Mouse (Mus musculus) adrenal gland, postnatal 25 days (tissue): ENCODE measurements around the gene Popdc2. TPM values are rescaled to one million over a fixed set of nuclear protein-coding genes. Genes with fewer than 3 reads are reported as not detected.
"Not testable (repeated sequence)": the region's sequence is repeated elsewhere in the genome, so short reads cannot be mapped to it uniquely, and the experiment has no call there.

Source experiments
- DNase-seq: peaks from one replicate; pipeline ENCODE4 v3.0.0; 2021; ENCODE audit warnings: mixed read lengths
- long read RNA-seq: library from polyadenylated mRNA; stranded (forward); transcript quantifications from one replicate; pipeline ENCODE4 v2.0.0, GENCODE M21; 2021
- total RNA-seq: library from RNA; stranded (reverse); gene quantifications from 2 replicates; pipeline ENCODE4 v1.2.3, GENCODE M21; 2021

Gene Popdc2
- 1.5 TPM in 2 replicates for total RNA-seq
- long read RNA-seq, partial matches to known transcripts = 1 of 3 reads
- long read RNA-seq, other reads (novel, unspliced or antisense) = 0 of 3 reads

DNA sequence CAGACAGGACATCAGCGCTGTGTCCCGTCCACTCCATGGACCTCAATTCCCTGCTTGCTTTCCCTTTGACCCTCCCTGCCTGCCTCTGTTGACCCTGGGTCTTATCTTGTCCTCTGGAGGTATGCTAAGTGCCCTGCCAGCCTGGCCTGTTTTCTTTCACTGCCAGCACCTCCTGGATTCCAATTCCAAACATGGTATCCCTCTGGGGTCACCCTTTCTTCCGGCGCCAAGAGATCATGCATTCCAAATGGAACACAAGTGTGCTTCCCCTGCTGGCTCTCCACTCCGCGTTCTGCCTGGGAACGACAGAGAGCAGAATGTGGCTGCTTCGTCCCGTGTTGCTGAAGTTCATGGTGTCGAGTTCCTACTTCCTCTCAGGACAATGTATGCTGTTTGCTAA lies at the start of gene Popdc2:
Popdc2 (plus strand) TSS at position 277 of the 400 bp plus-strand sequence.
- DNase-seq = no peak

DNA sequence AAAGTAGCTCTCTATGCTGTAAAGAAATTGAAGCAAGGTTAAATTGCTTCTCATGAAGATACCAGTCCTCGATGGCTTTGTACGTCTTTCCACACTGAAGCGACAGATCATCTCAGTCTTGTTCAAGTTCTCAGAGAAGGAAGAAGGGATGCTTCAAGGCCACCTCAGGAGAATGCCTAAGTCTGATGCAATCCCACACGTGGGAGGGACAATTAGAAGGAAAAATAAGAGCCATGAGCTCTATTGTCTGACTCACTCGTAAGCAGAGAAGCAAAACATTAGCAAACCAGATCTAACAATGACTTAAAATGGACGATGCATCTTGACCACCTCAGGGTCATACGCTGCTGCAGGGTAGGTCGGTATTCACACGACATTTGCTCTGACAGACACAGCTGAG lies 43.5 kb upstream of the Popdc2 start:
- no peak for DNase-seq

DNA sequence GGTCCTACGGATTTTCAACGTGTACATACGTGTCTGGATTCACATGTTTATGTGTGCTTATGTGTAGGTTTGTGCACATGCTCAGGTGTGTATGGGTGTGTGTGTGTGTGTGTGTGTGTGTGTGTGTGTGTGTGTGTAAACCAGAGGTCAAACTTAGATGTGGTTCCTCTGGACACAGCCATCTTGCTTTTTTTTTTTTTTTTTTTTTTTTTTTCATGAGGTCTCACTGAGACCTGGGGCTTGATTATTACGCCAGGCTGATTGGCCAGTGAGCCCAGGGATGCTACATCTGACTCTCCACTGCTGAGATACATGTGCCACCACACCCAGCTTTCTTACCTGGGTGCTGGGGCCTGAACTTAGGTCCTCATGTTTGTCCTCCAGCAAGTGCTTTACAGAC lies 42.9 kb upstream of the Popdc2 start:
- no peak for DNase-seq

DNA sequence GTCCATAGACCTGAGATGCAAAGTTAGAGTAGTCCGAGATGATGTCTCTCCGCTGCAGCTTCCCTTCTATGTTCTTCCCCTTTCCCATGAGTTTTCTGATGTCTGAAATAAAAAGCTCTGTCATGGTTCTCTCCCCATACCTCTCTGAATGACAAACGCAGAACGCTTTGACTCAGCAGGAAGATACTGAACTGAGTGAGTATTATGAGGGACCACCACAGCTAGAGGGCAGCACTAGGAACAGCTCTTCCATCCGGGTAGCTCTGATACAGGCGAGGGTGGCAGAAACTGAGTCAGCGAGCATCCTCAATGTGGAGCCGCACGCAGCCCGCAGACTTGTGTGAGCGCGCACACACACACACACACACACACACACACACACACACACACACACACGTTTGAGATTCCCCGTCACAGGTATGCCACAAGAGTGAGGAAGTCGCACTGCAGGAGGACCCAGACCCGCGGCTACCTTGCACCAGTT lies 40.5 kb upstream of the Popdc2 start:
- DNase-seq = peak; percentile 37

DNA sequence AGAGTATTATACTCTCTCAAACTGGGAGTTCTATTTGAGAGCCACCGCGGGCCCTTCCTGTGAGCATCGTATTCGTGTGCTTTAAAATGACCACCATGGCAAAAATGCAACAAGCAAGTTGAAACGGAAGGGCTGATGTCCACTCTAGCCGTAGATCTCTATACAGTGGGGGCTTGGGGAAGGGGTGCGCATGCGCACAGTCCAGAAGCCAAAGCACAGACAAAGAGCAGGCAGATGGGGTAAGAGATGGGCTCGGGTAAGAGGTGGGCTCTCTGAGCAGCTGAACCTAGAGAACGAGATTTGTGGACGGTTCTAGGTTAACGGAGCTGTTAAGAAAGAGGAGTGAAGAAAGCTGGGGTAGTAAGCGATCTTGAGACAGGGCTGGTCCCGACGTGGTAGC lies 37.7 kb upstream of the Popdc2 start:
- no peak for DNase-seq

DNA sequence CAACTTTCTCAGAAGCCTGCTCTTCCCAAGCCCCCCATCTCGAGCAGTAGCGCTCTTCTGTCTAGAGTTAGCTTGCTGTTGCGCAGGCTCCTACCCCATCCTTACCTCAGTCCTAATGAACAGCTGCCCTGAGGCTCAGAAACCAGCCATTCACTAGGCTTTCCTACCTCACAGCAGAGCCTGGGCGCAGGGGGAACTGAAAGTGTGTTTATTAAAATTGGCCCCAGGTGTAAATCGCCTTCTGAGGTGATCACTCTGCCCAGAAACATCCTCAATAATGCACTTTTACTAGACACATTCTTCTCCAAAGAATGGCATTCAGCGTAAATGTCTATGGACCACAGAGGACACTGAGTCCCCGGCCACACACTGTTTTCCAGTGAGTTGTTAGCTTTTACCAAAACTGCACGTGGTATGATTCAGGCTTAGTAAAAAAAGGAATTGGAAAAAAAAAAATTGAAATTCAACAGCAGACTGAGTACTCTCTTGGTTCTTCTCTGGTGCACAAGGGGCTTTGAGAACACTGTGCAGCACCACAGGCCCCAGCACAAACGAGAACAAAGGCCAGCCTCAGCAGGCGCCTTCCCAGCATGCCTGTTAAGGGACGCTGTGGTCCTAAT lies 35.1 kb upstream of the Popdc2 start:
- no peak for DNase-seq

DNA sequence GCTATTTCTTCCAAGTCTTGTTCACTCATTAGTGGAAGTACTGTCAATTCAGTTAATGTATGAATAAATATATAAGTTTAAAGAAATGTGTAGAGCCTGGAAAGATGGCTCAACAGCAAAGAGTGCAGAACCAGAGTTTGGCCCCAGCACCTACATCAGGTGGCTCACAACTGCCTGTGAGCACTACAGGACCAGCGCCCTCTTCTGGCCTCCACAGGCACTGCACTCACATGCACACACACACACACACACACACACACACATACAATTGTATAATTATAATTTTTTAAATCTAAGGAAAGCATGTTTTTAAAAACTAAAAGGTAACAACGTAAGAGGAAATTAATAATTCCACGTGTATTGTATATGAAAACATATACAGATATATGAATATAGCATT lies 32.7 kb upstream of the Popdc2 start:
- DNase-seq = no peak

DNA sequence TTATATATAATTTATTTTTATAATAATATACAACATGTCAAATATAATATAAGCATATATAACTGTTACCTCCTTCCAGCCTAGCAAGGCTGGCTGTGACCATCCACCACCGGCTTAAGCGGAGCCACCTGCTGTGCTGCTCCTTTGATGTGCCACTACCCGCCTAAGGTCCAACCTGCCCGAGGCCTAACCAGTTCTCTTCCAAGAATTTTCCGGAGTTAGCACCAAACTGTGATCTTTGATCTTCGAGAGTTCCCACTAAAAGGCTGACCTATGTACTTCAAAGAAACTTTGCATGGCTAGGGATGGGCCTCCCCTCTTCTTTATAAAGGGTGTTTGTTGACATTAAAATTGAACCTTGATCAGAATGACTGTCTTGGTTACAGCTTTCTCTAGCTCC lies 27.6 kb upstream of the Popdc2 start:
- DNase-seq = no peak

DNA sequence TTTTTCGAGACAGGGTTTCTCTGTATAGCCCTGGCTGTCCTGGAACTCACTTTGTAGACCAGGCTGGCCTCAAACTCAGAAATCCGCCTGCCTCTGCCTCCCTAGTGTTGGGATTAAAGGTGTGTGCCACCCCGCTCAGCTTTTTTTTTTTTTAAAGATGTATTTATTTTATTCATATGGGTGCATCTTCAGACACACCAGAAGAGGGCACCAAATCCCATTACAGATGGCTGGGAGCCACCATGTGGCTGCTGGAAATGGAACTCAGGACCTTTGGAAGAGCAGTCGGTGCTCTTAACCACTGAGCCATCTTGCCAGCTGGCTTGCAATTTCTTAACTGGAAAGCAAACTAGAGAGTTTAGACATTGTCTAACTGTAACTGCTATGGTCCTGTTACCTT lies 23.9 kb upstream of the Popdc2 start:
- DNase-seq = not testable (repeated sequence)

DNA sequence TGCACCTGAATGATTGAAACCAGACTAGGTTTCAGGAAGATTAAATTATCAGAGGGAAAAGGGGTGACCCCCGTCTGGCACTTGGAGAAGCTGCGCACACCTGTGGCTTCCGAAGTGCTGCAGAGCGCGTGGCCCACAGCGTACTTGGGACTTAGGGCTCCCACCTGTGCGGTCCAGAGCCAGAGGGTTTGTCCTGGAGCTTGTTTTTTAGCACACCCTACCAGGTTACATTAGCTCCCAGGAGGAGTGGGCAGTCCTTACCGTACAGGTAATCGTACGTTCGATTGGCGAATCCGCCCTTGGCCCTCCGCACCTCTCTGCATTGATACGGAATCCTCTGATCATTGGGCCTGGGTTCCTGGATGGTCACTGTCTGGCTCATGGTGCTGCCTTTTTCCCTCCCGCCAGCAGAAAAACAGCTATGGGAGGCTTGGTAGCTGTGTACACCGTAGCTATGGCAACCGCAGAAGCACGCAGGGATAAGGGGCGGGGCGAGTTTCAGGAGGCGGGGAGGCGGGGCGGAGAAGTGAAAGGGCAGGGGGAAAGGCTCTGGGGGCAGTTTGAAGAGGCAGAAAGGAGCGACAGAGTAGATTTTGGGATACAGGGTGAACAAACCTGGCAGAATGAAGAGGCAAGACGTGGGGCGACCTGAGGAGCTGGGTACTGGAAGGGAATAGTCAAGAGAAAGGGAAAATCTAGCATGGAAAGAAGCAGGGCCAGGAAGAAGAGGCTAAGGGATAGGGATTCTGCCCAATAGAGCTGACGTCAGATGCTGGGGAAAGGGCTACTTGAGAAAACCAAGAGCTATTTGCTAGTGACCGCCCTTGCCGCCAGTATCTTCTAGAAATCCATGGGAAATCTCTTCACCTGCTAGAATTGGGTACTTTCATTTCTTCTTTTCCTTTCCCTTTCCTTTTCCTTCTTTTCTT lies 20.3 kb upstream of the Popdc2 start, which contains the start of gene Maats1:
Maats1 (minus strand) TSS at position 748 of the 929 bp plus-strand sequence.
- peak; percentile 77 for DNase-seq

DNA sequence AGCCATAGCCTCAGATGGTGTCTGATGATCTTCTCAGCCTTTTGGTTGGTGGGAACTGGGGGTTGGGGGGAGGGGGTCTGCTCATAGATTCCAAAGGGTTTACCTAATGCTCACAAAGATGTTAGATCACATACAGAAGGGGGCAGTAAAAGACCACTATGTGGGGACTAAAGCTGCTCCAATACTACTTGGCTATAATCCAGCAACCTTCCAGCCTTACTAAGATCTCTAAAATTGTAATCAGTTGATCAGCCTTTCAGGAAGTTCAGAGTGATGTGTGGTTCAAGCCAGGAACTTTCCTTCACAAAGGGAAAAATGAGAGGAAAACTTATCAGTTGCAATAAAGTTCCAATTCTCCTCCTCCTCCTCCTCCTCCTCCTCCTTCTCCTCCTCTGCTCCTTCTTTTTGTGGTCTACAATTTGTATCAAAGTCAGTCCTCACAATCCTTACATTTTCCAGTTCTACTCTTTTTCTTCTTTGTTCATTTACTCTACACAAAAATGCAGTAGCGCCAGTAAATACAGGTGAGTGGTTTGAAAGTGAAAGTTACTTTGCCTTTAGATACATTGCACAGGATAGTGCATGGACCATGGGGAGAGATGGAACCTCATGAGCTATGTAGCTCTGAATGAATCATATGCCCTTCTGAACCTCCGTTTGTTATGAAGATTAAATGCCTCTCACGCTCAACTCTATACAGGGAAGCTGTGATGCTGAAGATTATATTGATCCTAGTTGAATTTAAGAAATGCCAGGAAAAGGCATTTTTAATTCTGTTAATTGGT lies 16.9 kb upstream of the Popdc2 start:
- DNase-seq = no peak

DNA sequence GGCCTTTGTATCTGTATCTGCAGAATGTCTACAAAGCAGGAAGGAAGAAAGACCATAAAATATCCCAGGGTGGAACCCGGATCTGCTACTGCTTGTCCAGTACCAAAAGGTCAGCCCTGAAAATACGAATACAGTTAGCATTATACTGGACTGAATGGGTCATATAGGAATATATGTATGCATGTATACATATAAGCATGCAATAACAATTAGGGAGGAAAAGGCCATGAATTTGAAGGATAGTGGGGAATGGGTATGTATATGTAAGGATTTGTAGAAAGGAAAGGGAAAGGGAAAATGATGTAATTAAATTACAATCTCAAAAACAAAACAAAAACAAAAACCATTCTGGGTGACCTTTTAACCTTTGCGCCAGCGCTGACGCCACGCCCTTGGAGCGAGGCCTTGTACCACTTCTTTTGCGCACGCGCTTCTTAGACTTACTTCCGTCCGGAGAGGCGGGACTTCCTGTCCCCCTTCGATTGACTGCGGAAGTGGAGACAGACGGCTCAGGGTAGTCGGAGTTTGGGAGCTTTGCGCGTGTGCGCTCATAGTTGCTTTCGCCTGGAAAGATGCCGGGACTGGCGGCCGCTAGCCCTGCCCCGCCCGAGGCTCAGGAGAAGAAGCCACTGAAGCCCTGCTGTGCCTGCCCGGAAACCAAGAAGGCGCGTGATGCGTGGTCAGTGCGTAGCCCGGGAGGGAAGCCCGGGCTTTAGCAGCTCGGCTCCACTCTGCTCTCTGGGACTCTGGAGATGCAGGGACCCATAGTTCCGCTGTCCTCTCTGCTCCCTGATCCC lies 15.3 kb upstream of the Popdc2 start, which contains the start of the genes Cox17 and Gm21987:
Cox17 (plus strand) TSS at position 463 of the 797 bp plus-strand sequence.
Gm21987 (plus strand) TSS at position 512 of the 797 bp plus-strand sequence.
- DNase-seq = peak; percentile 89

DNA sequence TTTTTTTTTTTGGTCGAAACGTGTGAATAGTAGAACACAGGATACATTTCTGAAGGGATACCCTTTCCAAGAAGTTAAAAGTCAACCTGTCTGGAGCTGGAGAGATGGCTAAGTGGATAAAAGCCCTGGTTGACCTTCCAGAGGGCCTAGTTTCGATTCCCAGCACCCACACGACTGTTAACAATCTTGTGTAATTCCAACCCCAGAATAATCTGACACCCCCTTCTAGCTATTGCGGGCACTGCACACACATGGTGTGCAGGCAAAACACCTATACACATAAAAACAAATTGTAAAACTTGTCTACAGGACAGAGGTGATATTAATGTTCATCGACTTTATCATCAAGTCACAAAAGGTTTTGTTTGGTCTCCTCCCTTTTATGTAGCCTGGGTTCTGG lies 14.4 kb upstream of the Popdc2 start:
- DNase-seq = no peak

DNA sequence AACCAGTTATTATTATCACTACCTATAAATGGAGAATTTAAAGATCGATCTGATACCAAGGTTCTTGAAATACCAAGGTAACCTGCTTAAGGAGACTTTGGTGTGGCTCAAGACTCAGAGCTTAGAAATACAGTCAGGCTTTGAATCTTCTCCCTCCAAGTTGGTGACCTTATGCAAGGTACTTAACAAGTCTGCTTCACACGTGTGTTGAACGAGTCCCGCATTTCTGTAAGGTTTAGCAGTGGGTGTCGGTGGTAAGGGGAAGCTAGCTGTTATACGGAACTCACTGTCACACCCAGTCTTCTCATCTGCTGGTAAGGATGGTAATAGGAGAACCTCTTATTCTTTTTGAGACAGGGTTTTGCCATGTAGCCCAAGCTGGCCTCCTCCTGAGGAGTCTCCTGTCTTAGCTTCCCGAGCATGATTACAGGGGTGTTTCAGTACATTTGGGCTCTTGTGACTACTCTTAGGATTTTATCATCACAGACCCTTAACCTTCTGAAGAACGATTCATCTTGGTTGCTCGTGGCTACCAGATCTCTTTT lies 13.7 kb upstream of the Popdc2 start:
- DNase-seq = no peak

DNA sequence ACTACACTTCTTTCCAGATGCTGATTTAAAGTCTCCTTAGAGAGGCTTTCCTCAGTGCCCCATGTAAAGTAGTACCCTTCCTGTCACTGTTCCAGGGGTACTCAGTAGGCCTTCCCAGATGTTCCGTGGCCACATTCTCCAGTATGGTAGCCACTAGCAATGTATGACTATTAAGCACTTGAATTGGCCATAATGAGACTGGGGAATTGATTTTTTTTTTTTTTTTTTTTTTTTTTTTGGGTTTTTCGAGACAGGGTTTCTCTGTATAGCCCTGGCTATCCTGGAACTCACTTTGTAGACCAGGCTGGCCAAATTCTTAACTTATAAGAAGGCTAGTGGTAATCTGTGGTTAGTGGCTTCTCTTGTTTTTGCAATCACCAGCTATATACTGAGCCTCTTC lies 12.1 kb upstream of the Popdc2 start:
- DNase-seq = no peak

DNA sequence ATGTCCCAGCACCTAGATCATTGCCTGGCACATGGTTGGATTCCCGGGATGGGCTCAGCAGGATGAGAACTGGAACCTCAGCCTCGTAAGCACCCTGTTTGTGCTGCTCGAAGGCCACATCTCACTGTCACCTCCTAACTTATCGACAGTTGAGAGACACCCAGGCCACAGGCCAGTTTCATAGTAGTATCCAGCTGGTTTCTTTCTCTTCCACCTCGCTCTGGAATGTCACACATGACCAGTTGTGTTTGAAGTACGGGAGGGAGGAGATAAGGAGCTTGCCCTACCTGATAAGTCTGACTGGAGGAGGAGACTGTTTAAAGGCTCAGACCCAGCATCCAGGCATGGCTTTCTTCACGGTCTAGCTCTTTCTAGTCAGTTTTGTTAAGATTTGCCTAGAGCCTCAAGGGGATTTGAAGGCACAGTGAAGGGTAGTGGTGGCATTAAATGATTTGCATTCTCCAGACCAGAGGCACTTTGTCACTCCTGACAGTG lies 11.6 kb upstream of the Popdc2 start:
- no peak for DNase-seq

DNA sequence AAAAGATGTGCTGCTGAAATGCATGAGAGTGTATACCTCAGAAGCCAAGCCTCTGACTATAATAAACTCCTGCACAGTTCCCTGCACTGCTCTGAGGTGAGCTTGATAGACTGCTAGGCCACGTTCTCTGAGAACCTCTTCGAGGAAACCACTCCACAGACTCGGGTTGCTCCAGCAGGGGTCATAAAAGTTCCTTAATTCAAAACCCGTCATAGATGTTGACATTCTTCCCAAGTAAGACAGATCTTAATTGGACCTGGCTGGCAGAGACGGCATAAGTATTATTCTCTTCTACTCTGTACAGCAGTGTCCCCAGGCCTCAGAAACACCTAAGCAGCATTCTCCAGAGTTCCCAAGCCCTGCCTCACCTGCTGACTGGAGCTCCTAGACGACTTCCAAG lies 11.1 kb upstream of the Popdc2 start:
- DNase-seq = no peak

DNA sequence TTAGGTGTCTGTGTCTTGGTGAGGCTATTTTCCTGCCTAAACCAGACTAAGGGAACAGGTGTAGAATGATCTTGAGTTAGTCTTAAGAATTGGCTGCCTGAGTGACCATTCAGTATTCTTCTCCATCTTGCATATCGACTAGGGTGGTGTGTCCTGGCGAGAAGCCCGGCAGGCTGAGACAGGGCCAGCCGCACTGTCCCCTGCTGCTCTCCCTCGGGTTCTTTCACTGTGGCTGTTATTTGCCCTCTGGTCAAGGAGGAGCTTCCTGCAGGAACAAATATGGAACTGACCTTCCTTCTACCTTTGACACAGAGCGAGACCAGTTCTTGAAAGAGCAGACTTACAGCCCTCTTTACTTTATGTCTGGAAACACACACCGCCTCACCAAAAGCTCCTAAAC lies 10.0 kb upstream of the Popdc2 start:
- peak; percentile 45 for DNase-seq

DNA sequence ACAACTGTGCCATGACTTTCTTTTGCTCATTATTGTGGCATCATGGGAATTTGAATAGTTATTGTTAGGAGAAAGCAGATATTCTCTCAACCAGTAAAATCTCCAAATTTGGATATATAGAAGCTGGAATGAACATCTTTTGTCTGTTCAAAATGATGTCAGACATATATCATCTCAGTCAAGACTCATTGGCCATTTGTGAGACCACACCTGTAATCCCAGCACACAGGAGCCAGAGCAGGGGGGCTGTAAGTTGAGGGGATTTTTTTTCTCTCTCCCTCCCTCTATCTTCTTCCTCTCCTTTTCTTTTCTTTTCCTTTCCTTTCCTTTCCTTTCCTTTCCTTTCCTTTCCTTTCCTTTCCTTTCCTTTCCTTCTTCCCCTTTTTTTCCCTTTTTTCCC lies 9.2 kb upstream of the Popdc2 start:
- DNase-seq = no peak

DNA sequence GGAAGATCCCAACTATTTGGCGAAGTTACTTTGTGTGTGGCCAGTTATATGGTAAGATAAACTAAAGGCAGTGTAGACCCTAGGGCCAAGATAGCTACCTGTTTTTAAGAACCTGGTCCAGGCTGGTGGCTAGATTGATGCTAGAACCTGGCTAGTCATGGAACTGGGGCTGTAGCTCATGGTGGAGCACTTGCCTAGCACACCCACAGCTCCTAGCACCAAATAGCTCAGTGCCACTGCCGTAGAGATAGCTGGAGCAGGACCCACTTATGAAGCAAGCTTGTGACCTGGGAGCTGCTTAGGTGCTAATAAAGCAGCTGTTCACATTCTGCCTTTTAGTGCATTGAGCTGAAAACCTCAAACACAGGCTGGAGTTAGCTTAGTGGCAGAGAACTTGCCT lies 8.4 kb upstream of the Popdc2 start:
- DNase-seq = no peak
